Mouse (Mus musculus) testis, adult 10 weeks (tissue): ENCODE measurements around the gene Nt5dc2. TPM values are rescaled to one million over a fixed set of nuclear protein-coding genes. Genes with fewer than 3 reads are reported as not detected.

Experiments
- polyA plus RNA-seq: library from polyadenylated mRNA; stranded (reverse); fragments of 350-450 nt; fragmentation: Illumina TruSeq; extraction: RNeasy Lipid Tissue Mini Kit (QIAGEN cat#74804); gene quantifications from one replicate; pipeline ENCODE4 v1.2.3, GENCODE M21; 2014; ENCODE audit warnings: low read depth, low replicate concordance

Nt5dc2 gene
- polyA plus RNA-seq, result 1.9 TPM

DNA sequence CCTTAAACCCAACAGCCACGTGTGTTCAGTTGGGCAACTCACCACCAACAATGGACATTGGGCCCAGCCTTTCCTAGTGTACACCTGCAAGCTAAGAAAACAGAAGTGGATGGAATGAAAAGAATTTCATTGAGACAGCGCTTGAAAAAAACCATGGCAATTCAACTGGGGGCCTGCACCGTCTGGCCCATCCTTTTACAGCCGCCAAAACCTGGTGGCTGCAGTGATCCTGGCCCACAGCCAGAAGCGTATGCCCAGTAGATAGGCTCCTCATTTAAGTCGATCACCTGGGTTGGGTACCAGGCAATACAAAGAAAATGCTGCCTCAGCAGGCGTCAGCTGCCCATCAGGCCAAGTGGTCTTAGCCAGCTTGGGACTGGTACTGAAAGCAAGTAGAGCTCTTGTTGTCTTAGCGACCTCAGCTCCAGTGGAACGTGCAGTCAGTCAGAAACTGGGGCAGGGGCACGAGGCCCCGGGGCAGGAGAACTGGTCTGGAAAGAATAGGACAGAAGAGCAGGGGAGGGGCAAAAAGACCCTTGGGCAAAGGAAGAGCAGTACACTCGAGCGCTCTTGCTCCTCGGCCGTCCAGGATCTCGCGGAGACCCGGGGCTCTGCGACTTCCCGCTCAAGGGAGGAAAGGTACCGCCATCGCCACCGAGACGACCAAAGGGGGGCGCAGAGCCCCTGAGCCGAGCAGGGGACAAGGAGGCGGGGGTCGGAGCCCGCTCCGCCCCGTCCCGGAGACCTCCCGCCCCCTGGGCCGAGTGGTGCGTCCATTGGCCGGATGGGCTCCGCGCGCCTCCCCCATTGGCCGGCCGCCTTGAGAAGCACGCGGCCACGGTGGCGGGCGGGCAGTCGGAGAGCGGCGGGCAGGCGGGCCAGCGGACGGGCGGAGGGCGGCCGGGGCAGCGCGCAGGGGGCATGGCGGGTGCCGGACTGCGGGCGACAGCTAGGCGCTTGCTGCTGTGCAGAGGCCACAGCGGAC, at the start of gene Nt5dc2:
Gene Nt5dc2 (plus strand): TSS at position 818 of the 985 bp plus-strand sequence.

DNA sequence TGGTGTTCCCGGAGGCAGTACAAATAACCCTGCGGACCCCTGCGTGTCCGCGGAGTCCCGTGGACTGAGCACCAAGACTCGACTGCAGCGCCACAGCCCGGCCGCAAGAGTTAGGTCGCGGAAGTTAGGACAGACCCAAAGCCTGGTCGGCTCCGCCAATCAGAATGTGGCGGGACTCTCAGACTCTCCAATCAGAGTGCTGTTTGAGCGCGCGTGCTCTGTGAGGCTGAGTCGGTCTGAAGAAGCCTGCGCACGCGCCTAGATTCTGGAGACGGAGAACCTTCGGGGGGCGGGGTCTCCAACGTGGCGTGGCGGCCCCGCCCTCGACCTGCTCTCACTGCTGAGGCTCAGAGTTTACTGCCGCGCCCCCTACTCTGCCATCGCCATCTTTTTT, 2.0 kb upstream of the Nt5dc2 start, which contains the start of gene Smim4:
Gene Smim4 (minus strand): TSS at position 131 of the 394 bp plus-strand sequence.

GRCm38 (mm10) chr14:31168425-31168824, 37.6 kb downstream of the Nt5dc2 start, which contains the start of gene Stab1:
Stab1 (minus strand) TSS chr14:31168641.

Other genes with a start within 250 kb of the Nt5dc2 start
- not detected for gene Itih4, start 244.6 kb upstream of the Nt5dc2 start, polyA plus RNA-seq
- gene Itih3, start 207.3 kb upstream of the Nt5dc2 start, polyA plus RNA-seq, result 0.28 TPM
- not detected for gene Itih1, start 187.8 kb upstream of the Nt5dc2 start, polyA plus RNA-seq
- gene Nek4, start 179.7 kb upstream of the Nt5dc2 start, polyA plus RNA-seq, result 73.5 TPM
- 650 TPM for gene Glt8d1, start 129.7 kb upstream of the Nt5dc2 start, polyA plus RNA-seq
- 909 TPM for gene Spcs1, start 129.4 kb upstream of the Nt5dc2 start, polyA plus RNA-seq
- 47.5 TPM for gene Pbrm1, start 111.9 kb upstream of the Nt5dc2 start, polyA plus RNA-seq
- gene Gnl3, start 111.9 kb upstream of the Nt5dc2 start, polyA plus RNA-seq, result 114 TPM
- gene Smim4, start 2.1 kb upstream of the Nt5dc2 start, polyA plus RNA-seq, result 2.9 TPM
- 1.2 TPM for gene Stab1, start 37.6 kb downstream of the Nt5dc2 start, polyA plus RNA-seq
- not detected for gene Tnnc1, start 77.3 kb downstream of the Nt5dc2 start, polyA plus RNA-seq
- gene Nisch, start 85.9 kb downstream of the Nt5dc2 start, polyA plus RNA-seq, result 17.5 TPM
- 0.13 TPM for gene Sema3g, start 86.8 kb downstream of the Nt5dc2 start, polyA plus RNA-seq
- gene Phf7, start 120.3 kb downstream of the Nt5dc2 start, polyA plus RNA-seq, result 2,709 TPM
- gene Bap1, start 120.4 kb downstream of the Nt5dc2 start, polyA plus RNA-seq, result 17.6 TPM
- gene Dnah1, start 192.8 kb downstream of the Nt5dc2 start, polyA plus RNA-seq, result 11.2 TPM
- 40.3 TPM for gene Capn7, start 205.6 kb downstream of the Nt5dc2 start, polyA plus RNA-seq